ENCODE assay signal across 26 mouse cellular contexts in the genomic region with DNA sequence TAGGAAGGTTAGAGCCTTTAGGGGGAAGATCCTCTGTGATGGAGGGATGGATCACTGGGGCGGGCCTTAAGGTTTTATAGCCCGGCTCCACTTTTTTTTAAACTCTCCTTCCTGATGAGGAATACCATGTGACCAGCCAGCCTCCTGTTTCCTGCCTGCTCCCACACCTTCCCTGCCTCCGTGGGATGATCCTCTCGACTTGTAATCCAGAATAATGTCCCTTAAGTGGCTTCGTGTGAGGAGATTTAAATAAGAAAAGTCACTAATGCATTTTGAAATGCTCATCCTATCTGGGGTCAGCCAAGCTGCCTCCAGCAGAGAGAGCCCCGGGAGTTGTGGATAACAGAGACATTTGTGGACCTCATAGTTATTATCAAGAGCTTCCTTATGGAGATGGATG.
DNase-seq lines count a peak whose midpoint lies in the region; ATAC-seq lines count a peak whose summit lies in the region.
"Had no signal": no experiment of that assay in that cellular context is flagged by ENCODE, and none has a peak within 500 bp of the region (broad histone marks: within the 10 kb centered on the region; RNA-seq: fewer than 3 reads in every experiment).

No protein-coding gene starts in this region.

- H3K9me3 ChIP-seq in kidney, embryonic 15.5 days (replicated peaks) = no peaks in the 10 kb centered on the region
- H3K9me3 ChIP-seq: embryonic facial prominence, embryonic 13.5 days; embryonic facial prominence, embryonic 15.5 days; forebrain, embryonic 10.5 days; forebrain, embryonic 12.5 days had no signal

- peaks cover 37% of the 10 kb centered on the region for H3K27me3 ChIP-seq in kidney, embryonic 15.5 days
- H3K27me3 ChIP-seq: embryonic facial prominence, embryonic 13.5 days; embryonic facial prominence, embryonic 15.5 days had no signal

- H3K4me1 ChIP-seq in kidney, embryonic 15.5 days = peaks cover 61% of the 10 kb centered on the region

- no peaks in the 10 kb centered on the region for H3K36me3 ChIP-seq in kidney, embryonic 15.5 days
- H3K36me3 ChIP-seq: embryonic facial prominence, embryonic 13.5 days; embryonic facial prominence, embryonic 15.5 days; forebrain, embryonic 10.5 days; forebrain, embryonic 12.5 days had no signal

- no peak overlapping the region for H3K4me2 ChIP-seq in kidney, embryonic 15.5 days
- H3K4me2 ChIP-seq: embryonic facial prominence, embryonic 13.5 days; embryonic facial prominence, embryonic 15.5 days; forebrain, embryonic 12.5 days had no signal

- ATAC-seq in kidney, embryonic 15.5 days (replicated peaks; ENCODE audit: low FRiP score) = no peak
- ATAC-seq: CD4-positive, CD25-positive, alpha-beta regulatory T cell, adult 4 months; forebrain, embryonic 14.5 days; forebrain, embryonic 16.5 days had no signal

- H3K4me3 ChIP-seq in kidney, embryonic 15.5 days (replicated peaks) = no peak overlapping the region
- H3K4me3 ChIP-seq: embryonic facial prominence, embryonic 13.5 days; embryonic facial prominence, embryonic 15.5 days; erythroblast, embryonic 14.5 days; forebrain, embryonic 10.5 days; forebrain, embryonic 12.5 days had no signal

- peak; percentile 2 for DNase-seq in adrenal gland, postnatal 14 days
- no peak for DNase-seq in adrenal gland, postnatal 4 days (ENCODE audit: low spot score in 2 of 2)
- DNase-seq in kidney, adult 11 months = no peak
- DNase-seq in ES-CJ7 (ENCODE audit: low read depth, low spot score) (peak; percentile 70), ZHBTc4 (ENCODE audit: low read depth, low spot score) (peak; percentile 70)
- DNase-seq in urinary bladder, postnatal 4 days (ENCODE audit: low spot score in 2 of 2) = no peak
- no peak for DNase-seq in layer of hippocampus, adult 11-12 months (ENCODE audit: low spot score)
- DNase-seq: adrenal gland, adult 2 months; adrenal gland, postnatal 10 days; adrenal gland, postnatal 36 days; B cell, adult 2 months; cerebellum, adult 11 months; cerebellum, adult 18-20 months; cerebellum, adult 8-10 months; cerebellum, adult 9-11 months; cerebellum, postnatal 36 days; embryo, embryonic 11 days had no signal

- 21% methylated on average over 6 of the region's 6 CpGs for WGBS in kidney, embryonic 15.5 days

- peak overlapping the region; percentile 51; the same call in 1 of the 2 replicates for H3K27ac ChIP-seq in kidney, embryonic 15.5 days
- H3K27ac ChIP-seq: embryonic facial prominence, embryonic 13.5 days; embryonic facial prominence, embryonic 15.5 days; forebrain, embryonic 10.5 days; forebrain, embryonic 12.5 days had no signal

- H3K9ac ChIP-seq in kidney, embryonic 15.5 days = no peak overlapping the region
- H3K9ac ChIP-seq: embryonic facial prominence, embryonic 13.5 days; embryonic facial prominence, embryonic 15.5 days; forebrain, embryonic 12.5 days had no signal

Comparison
In these comparisons a context has a peak if more than half of its experiments do, and no peak if none do; other contexts are left out.
1. DNase-seq: peak in adrenal gland, postnatal 14 days (single experiment), ES-CJ7 (single experiment) and ZHBTc4 (single experiment); none in adrenal gland, postnatal 4 days (0 of 2), kidney, adult 11 months (single experiment), urinary bladder, postnatal 4 days (0 of 2) and layer of hippocampus, adult 11-12 months (single experiment).